Mouse (Mus musculus) erythroblast, adult 5-6 weeks (primary cell): ENCODE results near the gene Oas2. TPM values are rescaled to one million over a fixed set of nuclear protein-coding genes. Genes with fewer than 3 reads are reported as not detected.

Experiments
- ATAC-seq: replicated peaks from 2 replicates; pipeline ENCODE4 v1.8.0; 2016; ENCODE audit warnings: moderate number of reproducible peaks, mild to moderate bottlenecking, moderate TSS enrichment, inconsistent platforms; ENCODE audit not compliant: poor library complexity, low FRiP score, severe bottlenecking
- total RNA-seq, 2 experiments: library from RNA; stranded (forward) in 1 of 2; stranded (reverse) in 1 of 2; fragments of 150-400 nt in 1 of 2; fragments of 200-764, 138-1000 nt in 1 of 2; gene quantifications; 2 replicates each; pipeline versions ENCODE4 v1.2.3 to v1.2.4; 2015 to 2017; ENCODE audit warnings: low replicate concordance in 2 of 2

Gene Oas2
- total RNA-seq, 2 experiments from 2014 or later = 7.0 to 17.9 TPM

DNA sequence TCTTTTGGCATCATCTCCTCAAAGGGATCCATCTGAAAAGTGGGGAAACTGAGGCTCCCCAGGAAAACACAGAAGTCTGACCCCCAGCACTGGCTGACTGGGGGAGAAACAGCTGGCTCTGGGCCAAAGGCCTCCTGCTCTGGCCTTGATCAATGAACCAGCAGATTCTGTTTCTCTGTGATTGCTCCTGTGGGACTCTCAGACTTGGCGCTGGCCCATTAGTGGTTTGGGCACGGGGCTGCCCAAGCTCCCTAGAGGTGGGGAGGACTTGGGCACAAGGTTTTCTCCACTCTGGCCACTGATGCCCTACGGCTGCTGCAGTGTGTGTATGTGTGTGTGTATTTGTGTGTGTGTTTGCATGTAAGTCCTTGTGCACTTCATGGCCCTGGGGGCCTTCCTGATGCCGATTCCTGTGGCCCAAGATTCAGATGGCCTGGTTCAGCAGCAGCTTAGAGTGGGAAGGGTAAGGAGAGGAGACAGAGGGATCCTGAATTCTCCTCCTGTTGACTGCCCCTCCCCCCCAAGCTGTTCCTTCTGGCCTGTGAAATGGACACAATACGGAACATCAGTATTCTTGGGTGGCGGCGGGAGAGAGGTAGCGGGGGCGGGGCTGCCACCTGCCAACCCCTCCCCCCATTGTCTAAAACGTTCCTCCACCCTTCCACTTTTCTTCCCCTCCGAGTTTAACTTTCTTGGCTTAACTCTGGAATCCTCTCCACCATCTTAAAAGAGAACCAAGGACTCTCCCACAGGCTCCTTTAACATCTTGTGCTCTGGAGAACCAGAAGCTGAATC, 48.5 kb downstream of the Oas2 start:
- ATAC-seq = no peak

DNA sequence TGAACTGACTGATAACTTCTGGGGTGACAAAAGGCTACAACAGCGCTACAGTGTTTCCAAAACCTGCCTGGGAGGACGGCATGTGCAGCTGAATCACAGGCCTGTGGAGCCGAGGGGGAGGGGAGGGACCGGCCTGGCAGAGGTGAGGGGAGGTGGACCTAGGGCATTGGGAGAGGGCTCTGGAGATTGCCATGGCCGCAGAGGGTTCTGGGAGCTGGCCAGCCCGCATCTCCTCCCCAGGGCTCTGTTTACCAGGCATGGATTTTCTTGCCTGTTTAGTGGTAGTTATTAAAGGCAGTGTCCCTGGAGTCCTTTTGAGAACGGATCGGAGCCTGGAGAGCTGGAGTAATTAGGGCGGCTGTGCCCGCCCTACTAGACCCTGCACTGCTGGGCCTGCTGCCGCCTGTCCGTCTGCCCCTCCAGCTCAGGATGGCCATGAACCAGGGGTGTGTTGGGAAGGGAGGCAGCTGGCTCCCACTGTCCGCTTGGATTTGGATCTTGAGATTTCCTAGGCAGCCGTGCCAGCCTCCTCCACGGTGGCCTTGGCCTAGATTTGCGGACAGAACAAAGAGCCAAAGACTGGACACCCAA, 50.8 kb downstream of the Oas2 start:
- ATAC-seq = no peak

DNA sequence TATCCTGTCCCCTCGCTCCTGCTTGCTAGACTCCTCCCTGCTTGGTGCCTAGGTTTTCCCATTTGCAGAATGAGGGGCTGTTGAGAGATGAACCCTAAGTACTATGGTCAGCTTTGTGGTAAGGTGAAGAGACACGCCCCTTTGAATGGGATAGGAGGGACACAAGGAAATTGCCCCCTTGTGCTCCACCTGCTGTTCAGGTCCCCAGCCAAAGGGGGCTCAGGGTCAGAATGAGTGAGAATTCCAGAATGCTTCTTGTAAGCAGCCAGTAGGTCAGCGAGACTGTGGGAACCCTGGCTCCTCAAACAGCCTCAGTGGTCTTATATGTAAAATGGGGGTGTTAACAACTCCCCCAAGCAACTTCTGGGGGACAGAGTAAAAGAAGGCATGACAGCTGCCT, 51.5 kb downstream of the Oas2 start:
- no peak for ATAC-seq

DNA sequence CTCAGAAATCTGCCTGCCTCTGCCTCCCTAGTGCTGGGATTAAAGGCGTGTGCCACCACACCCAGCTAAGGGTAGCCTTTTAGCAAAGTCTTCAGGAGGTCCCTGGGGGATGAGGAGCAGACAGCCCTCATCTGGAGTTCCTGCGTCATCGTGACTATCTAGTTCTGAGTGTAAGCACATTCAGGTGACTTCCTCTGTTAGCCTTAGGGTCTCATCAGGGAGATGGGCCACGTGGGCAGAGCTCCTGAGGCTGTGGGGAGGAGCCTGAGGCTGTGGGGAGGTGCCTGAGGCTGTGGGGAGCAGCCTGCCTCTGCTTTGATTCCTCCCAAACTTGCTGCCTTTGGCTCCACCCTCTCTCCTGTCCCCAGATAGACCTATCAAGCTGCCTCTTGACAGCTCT, 52.8 kb downstream of the Oas2 start:
- ATAC-seq = no peak

DNA sequence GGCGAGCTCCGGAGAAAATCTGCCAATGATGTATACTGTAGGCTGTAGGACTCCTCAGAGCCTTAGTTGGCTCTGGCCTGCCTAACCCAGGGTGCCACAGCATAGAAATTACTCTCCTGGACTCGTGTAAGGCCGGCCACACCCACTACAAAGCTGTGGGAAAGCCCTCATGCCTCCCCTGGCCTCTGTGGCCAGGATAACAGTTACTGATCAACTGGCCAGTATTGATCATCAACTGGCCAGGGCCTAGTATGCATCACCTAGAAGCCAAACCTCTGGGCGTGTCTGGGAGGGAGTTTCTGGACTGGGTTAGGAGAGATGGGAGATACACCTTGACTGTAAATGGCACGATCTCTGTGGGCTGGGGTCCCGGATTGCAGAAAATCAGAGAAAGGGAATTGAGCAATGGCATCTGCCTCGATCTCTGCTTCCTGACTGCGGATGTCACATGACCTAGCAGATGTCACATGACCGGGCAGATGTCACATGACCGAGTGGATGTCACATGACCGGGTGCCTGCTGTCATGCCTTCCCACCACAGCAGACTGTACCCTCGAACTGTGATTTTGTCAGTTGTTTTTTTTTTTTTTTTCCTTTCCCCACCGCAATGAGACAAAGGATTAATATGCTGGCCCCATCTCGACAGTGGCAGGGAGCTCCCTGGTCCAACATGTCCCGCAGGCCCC, 53.5 kb downstream of the Oas2 start:
- no peak for ATAC-seq

DNA sequence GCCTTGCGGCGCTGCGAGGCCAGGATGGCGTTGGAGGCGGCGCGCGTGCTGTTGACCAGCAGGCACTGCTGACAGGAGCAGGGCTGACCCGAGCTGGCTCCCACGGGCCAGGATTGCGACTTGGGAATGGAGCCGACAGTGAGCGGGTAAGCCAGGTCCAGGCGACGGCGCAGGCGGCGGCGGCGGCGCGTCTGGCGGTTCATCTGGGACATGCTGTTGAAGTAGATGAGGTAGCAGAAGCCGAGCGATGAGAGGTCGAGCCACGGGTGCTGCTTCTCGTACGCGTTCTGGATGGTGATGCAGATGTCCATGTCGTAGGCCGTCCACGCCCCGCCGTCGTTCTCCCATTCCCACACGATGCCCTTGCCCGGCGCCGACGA, 55.0 kb downstream of the Oas2 start:
- no peak for ATAC-seq

DNA sequence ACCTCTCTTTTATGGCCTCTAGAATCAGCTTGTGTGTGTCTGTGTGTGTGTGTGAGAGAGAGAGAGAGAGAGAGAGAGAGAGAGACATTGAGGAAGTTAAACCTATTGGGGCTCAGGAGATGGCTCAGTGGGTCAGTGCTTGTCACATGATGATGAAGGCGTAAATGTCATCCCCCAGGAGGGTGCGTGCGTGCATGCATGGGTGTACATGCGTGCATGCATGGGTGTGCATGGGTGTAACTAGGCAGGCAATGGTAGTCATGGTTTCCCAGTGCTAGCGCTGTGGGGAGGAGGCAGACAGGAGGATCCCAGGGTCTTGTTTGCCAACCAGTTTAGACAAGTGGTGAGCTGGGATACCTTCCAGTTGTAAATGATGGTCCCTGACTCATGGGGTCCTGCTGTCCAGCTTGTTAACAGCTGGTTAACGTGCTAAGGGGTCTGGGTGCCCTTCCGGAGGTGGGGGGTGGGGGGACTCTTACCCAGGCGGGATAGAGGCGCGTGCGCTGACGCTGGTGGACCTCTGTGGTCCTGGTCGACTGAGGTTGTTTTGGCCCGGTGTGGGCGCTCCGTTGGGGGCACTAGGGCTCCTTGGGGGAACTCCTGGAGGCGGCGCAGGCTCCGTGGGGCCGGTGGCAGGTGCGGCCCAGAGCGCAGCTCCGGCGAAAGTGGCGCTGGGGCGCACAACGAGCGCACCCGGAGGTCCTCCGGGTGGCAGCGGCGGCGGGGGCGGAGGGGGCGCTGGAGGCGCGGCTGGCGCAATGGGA, 55.5 kb downstream of the Oas2 start:
- ATAC-seq = no peak

DNA sequence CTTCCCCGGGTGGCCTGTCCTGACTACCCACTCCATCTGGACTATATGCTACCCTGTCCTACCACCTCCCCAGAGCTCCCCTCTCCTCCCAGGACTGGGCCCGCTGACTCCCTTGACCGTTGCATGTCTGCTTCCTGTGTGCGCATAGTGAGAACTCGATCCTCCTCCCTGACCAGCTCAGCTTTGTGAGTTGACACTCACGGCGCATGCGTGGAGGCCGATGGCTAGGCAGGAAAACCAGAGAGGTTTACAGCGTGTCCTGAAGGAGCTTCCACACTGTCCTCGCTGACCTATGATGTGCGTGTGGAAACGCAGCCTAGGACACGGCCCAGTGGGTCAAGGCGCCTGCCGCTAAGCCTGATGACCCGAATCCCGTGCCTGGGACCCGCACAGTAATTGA, 57.6 kb downstream of the Oas2 start:
- ATAC-seq = no peak

DNA sequence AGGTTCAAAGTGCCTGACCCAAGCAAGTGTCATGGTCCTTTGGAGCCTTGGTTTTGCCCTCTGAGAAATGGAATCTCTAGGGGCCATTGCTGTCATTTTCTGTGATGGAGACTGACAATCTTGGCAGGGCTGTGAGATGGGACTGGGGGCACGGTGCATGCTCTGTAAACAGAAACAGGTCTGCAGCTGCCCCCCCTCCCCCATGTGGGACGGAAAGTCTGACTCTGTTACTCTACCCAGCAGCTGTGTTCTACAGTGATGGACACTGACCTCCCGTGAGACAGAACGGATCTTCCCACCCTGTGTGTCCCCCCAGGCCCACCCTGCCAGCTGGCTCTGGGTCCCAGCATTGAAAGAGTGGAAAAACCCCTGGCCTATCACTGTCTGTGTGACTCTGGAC, 59.2 kb downstream of the Oas2 start:
- ATAC-seq = no peak

DNA sequence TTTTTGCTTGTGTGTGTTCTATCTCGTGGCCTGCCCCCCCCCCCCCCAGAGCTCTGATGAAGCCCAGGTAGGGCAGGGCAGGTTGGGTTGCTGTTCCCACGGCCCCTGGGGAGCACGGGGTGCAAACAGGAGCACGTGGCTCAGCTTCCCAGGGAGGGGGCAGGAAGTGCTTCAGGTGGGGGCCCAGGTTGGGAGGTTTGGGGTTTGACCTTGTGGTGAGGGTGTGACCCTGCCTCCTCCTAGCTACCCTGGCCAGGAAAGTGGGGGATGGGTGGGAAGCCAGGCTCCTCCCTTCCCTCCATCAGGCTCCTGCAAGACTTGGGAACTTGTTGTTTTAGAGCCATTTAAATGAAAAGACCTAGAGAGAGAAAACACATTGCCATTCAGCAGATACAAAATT, 61.2 kb downstream of the Oas2 start:
- no peak for ATAC-seq

DNA sequence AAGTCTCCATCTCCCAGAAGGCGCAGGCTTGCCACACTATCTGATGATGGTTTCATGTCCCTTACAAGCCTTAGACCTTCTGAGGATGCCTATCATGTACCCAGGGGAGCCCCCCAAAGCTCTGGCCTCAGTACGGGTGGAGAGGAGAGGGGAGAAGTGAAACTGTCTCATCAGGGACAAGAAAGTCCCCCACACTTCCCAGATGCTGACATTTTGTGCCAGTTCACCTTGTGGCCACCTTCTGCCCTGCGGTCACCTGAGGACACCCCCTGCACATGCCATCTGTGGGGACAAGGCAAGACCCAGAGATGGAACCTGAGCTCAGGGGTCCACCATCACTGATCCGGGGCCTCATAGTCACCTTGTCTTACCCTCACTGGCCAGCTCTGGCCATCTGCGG, 61.8 kb downstream of the Oas2 start:
- no peak for ATAC-seq

DNA sequence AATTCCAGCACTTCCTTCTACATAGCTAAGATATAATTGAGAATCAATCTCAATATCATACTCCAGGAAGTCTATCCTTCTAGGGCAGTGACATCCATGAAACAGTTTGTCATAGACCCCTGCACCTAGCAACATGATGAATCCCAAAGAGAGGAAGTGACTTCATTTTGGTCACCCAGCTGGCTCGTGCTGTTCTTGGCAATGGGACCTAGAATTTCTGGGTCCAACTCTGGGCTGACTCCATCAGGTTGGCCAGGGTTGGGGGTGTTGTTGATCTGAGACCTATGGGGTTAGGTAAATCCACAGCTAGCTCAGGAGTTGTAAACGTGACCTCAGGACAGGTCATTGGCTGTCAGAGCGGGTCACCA, 62.2 kb downstream of the Oas2 start:
- no peak for ATAC-seq

DNA sequence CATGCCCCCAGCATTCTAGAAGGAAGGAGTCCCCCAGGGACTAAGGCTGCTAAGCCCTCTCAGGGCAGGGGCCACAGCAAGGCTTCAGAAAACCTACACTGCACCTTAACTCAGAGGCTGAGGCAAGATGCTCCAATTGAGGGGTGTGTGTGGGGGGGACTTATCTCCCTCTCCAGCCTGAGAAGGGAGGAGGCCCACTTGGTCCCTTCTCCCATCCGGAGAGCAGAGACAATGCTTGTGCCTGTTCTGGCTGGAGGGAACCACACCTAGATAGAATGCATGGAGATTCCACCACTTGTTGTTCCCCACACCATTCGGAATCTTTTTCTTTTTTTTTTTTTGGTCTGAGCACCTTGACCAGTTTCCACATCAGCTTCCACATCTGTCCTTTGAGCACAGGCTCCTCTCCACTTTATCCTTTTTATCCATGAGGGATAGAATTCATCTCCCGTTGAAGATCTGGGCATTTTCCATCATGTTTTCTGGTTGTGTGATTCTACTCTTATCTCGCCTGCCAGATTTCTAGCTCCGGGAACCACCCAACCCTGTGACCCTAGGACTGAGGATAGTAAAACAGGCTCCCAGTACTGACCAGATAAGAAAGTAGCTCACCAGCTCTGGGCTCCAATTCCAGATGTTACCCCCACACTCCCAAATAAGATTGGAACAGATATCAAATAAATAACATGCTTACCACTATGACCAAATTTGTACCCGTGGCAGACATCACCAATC, 62.7 kb downstream of the Oas2 start:
- ATAC-seq = no peak

DNA sequence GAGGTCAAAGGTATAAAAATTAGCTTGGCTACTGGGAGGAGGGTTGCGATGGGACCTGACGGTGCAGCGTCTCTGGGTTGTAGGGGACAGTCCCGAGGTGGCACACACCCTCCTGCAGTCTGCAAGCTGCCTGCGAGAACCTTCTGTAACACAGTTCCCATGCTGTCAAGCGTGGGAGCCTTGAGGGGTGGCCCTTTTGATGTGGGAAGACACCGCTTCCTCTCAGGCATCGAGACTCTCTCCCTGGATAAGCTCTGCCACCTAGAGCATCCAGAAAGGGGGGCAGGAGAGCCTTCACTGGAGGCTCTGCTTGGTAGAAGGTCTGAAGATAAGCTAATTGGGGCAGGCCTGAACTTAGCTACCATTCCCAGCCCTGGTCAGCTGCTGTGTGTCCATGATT, 64.0 kb downstream of the Oas2 start:
- ATAC-seq = no peak

DNA sequence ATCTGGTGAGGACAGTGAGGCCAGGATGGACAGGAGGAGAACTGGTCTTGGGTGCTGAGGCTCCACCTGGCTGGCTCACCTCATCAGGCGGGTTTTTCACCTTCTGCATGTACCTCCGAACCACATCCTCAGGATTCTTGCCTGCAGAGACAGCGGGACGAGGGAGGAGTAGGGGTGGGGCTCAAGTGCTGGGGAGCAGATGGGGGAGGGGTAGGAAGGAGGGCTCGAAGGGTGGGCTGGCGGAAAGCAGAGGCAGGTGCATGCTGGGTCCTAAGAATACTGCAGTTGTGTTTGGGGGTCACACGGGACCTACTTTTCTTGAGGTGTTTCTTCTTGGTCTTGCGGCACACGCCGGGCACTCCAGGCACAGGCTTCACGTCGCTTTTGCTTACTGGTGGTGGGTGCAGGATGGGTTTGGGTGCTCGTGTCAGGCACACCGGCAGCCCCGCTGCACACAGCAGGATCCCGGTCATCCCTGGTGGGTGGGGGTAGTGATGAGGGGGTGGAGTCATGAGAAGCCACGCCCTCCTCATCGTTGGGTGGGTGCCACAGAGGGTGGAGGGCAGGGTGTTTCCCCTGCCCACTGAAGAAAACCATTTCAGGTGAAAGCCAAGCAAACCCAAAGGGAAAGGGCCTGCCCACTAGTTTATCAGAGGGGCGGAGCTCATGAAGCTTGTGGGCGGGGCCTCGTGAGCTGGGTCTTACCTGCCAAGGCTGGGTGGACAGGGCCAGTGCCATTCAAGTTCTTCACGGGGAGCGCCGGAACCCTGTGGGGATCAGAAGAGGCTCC, 66.5 kb downstream of the Oas2 start:
- no peak for ATAC-seq

DNA sequence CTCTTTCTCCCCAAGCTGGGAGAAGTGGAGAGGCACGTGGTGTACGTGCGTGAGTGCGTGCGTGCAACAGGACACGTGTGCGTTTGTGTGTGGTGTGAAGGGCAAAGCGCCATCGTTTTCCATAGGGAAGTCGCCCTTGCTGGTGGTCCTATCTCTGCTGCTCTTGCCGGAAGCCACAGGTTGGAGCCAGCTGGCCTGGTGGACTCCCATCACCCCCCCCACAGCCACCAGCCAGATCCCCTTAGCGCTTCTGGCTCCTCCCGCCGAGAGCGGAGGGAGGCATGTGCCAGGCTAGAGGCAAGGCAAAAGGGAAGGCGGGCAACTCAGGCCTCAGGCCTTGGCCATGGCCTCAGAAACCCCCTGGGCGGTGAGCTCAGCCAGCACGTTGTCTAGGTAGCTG, 68.7 kb downstream of the Oas2 start:
- ATAC-seq = no peak
